Mouse (Mus musculus) liver, embryonic 16.5 days (tissue): ENCODE measurements around the gene Impdh1. TPM values are rescaled to one million over a fixed set of nuclear protein-coding genes. Genes with fewer than 3 reads are reported as not detected.

Experiments used
- ATAC-seq: fragments of 200-750 bp; cut with Nextera tagmentation; 2 replicates; pipeline ENCODE4 v1.8.0; 2017; ENCODE audit warnings: low read depth, mild to moderate bottlenecking, moderate number of reproducible peaks, moderate library complexity
- H3K27ac ChIP-seq: fragments of 300-500 bp; sonication (generic); 2 replicates; pipeline ENCODE4 v1.5.1; 2014; ENCODE audit warnings: mild to moderate bottlenecking, low read length
- H3K27me3 ChIP-seq: fragments of 300-500 bp; sonication (generic); 2 replicates; pipeline ENCODE4 v1.6.1; 2014; ENCODE audit warnings: low read depth, low read length, mixed read lengths; ENCODE audit not compliant: control insufficient read depth, insufficient read depth
- H3K36me3 ChIP-seq: fragments of 300-500 bp; sonication (generic); 2 replicates; pipeline ENCODE4 v1.6.1; 2014; ENCODE audit warnings: mild to moderate bottlenecking; ENCODE audit not compliant: control insufficient read depth, insufficient read depth
- H3K4me1 ChIP-seq: fragments of 300-500 bp; sonication (generic); 2 replicates; pipeline ENCODE4 v1.6.1; 2014; ENCODE audit warnings: low read depth, low read length, mixed read lengths; ENCODE audit not compliant: control insufficient read depth
- H3K4me2 ChIP-seq: fragments of 300-500 bp; sonication (generic); 2 replicates; pipeline ENCODE4 v1.6.1; 2014; ENCODE audit warnings: low read depth, low read length, mixed read lengths
- H3K4me3 ChIP-seq: fragments of 300-500 bp; sonication (generic); 2 replicates; pipeline ENCODE4 v1.5.1; 2014; ENCODE audit warnings: low read depth, mild to moderate bottlenecking, low read length
- H3K9ac ChIP-seq: fragments of 300-500 bp; sonication (generic); 2 replicates; pipeline ENCODE4 v1.6.1; 2014; ENCODE audit warnings: low read depth, low read length
- H3K9me3 ChIP-seq: fragments of 300-500 bp; sonication (generic); replicated peaks from 2 replicates; pipeline ENCODE4 v1.6.1; 2016; ENCODE audit warnings: low read length; ENCODE audit not compliant: control insufficient read depth
- WGBS: fragments of 180-500 bp; shearing (Covaris S2); extraction: QIAGEN DNeasy Blood & Tissue Kit; methylation state at CpG from one replicate; pipeline ENCODE4 v1.1.7; 2014; ENCODE audit not compliant: insufficient replicate concordance; 5-methylcytosine and 5-hydroxymethylcytosine counted together
- polyA plus RNA-seq: library from polyadenylated mRNA; unstranded; fragments of >200 nt; fragmentation: Nextera tagmentation; extraction: Ambion mirVana; gene quantifications from 2 replicates; pipeline ENCODE4 v1.2.1, GENCODE M21; 2015

Impdh1 gene
- polyA plus RNA-seq, 1 experiment from 2014 or later: 10.0 TPM

DNA sequence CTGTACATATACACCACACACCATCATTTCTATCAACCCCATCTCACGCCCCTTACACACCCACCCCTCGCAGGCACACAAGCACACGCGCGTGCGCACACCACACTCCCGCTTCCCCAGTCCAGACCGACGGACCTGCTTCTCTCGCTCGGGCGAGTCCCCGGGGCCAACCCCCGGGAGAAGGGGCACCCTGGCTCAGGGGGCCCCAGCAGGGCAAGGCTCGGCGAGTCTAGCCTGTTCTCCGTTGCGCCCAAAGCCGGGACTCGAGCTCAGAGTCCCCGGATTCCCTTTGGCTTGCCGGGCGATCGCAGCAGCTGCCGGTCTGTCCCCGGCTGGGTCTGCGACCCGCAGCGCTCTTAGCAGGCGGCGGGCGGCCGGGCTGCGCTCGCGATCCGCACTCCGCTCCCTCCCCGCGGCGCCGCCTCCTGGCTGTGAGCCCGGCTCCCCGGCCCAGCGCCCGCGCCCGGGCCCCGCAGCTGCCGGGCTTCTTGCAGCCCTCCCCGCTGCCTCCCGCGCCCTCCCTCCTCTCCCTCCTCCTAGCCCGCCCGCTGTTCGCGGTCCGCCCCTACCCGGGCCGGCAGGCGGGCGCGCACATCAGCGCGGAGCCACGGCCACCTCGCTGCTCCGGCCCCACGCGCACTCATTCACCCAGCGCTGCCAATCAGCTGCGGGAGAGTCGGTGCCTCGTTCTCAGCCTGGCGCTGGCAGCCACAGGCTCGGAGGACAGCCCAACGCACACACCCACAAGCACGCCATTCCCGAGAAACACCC, 37.1 kb downstream of the Impdh1 start, which contains the start of gene Prrt4:
Gene Prrt4, minus strand, starts transcription at position 697 of the 771 bp plus-strand sequence.
- Histone ChIP-seq H3K4me2 (peak within 1 kb of the TSS; percentile 68), H3K27me3 (peaks cover 74% of the 10 kb centered on the region), H3K9ac (no peak within 1 kb of the TSS), H3K9me3 (no peaks in the 10 kb centered on the region), H3K4me1 (no peaks in the 10 kb centered on the region), H3K4me3 (peak within 1 kb of the TSS; percentile 51), H3K36me3 (no peaks in the 10 kb centered on the region), H3K27ac (no peak within 1 kb of the TSS)
- ATAC-seq: no peak
- WGBS: under 1% methylated on average over 77 of the region's 79 CpGs

GRCm38 (mm10) chr6:29177901-29178879, 38.0 kb downstream of the Impdh1 start:
- peak overlapping the region; percentile 68; the same call in 1 of the 2 replicates for H3K4me2 ChIP-seq
- ATAC-seq: no peak
- no peaks in the 10 kb centered on the region for H3K36me3 ChIP-seq
- H3K9ac ChIP-seq: no peak overlapping the region
- H3K9me3 ChIP-seq: no peaks in the 10 kb centered on the region
- H3K4me1 ChIP-seq: no peaks in the 10 kb centered on the region
- peaks cover 80% of the 10 kb centered on the region for H3K27me3 ChIP-seq
- no peak overlapping the region for H3K4me3 ChIP-seq
- 23% methylated on average over 16 of the region's 17 CpGs for WGBS
- H3K27ac ChIP-seq: no peak overlapping the region

- H3K36me3 ChIP-seq: no peaks in the 10 kb centered on the region
- WGBS: 56% methylated on average over 3 of the region's 3 CpGs
- no peak for ATAC-seq
- no peak overlapping the region for H3K4me2 ChIP-seq
- H3K4me1 ChIP-seq: peaks cover 2% of the 10 kb centered on the region
- peaks cover 96% of the 10 kb centered on the region for H3K27me3 ChIP-seq
- no peak overlapping the region for H3K4me3 ChIP-seq
- no peak overlapping the region for H3K9ac ChIP-seq
- no peak overlapping the region for H3K27ac ChIP-seq
- no peaks in the 10 kb centered on the region for H3K9me3 ChIP-seq
These were observed 41.1 kb downstream of the Impdh1 start for GRCm38 (mm10) chr6:29175113-29175512.

DNA sequence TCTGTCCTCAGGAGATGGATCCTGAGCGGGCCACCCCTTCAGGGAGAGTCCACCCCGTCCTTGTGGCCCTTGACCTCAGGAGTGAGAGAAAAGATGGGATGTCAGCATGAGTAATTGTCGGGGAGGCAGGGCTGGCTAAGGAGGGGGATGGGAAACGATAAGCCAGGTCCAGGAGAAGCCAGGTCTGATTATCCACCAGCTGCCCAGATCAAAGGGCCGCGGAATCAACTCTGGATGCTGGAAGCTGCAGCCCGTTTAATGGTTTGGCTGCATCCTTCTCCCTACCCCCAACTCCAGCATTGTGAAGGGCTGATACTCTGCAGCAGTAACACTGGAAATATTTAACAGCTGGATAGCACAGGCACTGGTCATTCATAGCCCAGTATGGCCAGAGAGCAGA, 41.8 kb downstream of the Impdh1 start:
- Histone ChIP-seq H3K4me2 (no peak overlapping the region), H3K9me3 (no peaks in the 10 kb centered on the region), H3K27ac (no peak overlapping the region), H3K36me3 (no peaks in the 10 kb centered on the region), H3K27me3 (peaks cover 96% of the 10 kb centered on the region), H3K4me1 (peaks cover 3% of the 10 kb centered on the region), H3K4me3 (no peak overlapping the region), H3K9ac (no peak overlapping the region)
- no peak for ATAC-seq
- WGBS: 23% methylated on average over 7 of the region's 7 CpGs

GRCm38 (mm10) chr6:29170952-29171388, 45.2 kb downstream of the Impdh1 start:
- H3K9ac ChIP-seq: no peak overlapping the region
- WGBS: under 1% methylated on average over 40 of the region's 40 CpGs
- H3K4me2 ChIP-seq: peak overlapping the region; percentile 75
- no peak overlapping the region for H3K27ac ChIP-seq
- H3K36me3 ChIP-seq: no peaks in the 10 kb centered on the region
- peak overlapping the region; percentile 54 for H3K4me3 ChIP-seq
- H3K9me3 ChIP-seq: no peaks in the 10 kb centered on the region
- peaks cover 3% of the 10 kb centered on the region for H3K4me1 ChIP-seq
- H3K27me3 ChIP-seq: peaks cover 92% of the 10 kb centered on the region
- peak; percentile 62 for ATAC-seq

- H3K4me2 ChIP-seq: peak overlapping the region; percentile 75
- H3K4me3 ChIP-seq: peak overlapping the region; percentile 54
- H3K27ac ChIP-seq: no peak overlapping the region
- peaks cover 85% of the 10 kb centered on the region for H3K27me3 ChIP-seq
- H3K36me3 ChIP-seq: no peaks in the 10 kb centered on the region
- WGBS: under 1% methylated on average over 63 of the region's 63 CpGs
- H3K4me1 ChIP-seq: peaks cover 3% of the 10 kb centered on the region
- H3K9ac ChIP-seq: no peak overlapping the region
- ATAC-seq: peak; percentile 13
- no peaks in the 10 kb centered on the region for H3K9me3 ChIP-seq
These were observed 45.9 kb downstream of the Impdh1 start for GRCm38 (mm10) chr6:29170063-29170921.

DNA sequence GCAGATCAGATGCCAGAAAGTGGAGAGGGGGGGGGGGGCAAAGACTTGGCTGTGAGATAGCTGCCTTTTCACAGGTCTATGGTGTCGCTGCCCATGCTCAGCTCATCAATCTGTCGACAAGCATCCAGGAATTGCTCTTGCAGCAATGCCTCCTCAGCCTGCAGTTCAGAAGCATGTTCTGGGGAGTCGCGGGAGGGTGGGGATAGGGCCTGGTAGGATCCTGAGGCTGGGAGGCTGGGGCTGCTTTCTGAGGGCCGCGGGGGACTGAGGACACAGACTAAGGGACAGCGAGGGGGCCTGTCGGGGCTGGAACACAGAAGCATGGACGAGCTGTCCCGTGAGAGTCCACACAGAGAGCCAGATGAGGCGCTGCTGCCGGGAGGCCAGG, 46.5 kb downstream of the Impdh1 start:
- no peak overlapping the region for H3K9ac ChIP-seq
- no peak overlapping the region for H3K4me3 ChIP-seq
- peaks cover 81% of the 10 kb centered on the region for H3K27me3 ChIP-seq
- peaks cover 3% of the 10 kb centered on the region for H3K4me1 ChIP-seq
- H3K36me3 ChIP-seq: no peaks in the 10 kb centered on the region
- H3K9me3 ChIP-seq: no peaks in the 10 kb centered on the region
- no peak for ATAC-seq
- H3K4me2 ChIP-seq: peak overlapping the region; percentile 75; the same call in 1 of the 2 replicates
- 6% methylated on average over 12 of the region's 12 CpGs for WGBS
- no peak overlapping the region for H3K27ac ChIP-seq

GRCm38 (mm10) chr6:29168871-29169270, 47.3 kb downstream of the Impdh1 start:
- no peak overlapping the region for H3K4me2 ChIP-seq
- peaks cover 73% of the 10 kb centered on the region for H3K27me3 ChIP-seq
- ATAC-seq: no peak
- no peaks in the 10 kb centered on the region for H3K36me3 ChIP-seq
- H3K9me3 ChIP-seq: no peaks in the 10 kb centered on the region
- no peak overlapping the region for H3K27ac ChIP-seq
- H3K4me1 ChIP-seq: peaks cover 5% of the 10 kb centered on the region
- no peak overlapping the region for H3K9ac ChIP-seq
- WGBS: 21% methylated on average over 2 of the region's 2 CpGs
- no peak overlapping the region for H3K4me3 ChIP-seq
